Mouse (Mus musculus): ENCODE measurements at regions not wholly inside any gene's neighbourhood (a gene's known extent, or its start where the extent isn't known, plus 50 kb on each side); places are given as distances from the start of the nearest gene placed in this dataset.
A peak's percentile ranks its signal among the peaks of the same experiment; 100 is the strongest.
"Not testable (repeated sequence)": the region's sequence is repeated elsewhere in the genome, so short reads cannot be mapped to it uniquely, and the experiment has no call there.

GRCm38 (mm10) chr15:59733031-59733810 lies 283.2 kb downstream of the 4933412E24Rik start:
- DNase-seq, result peak; percentile 26

GRCm38 (mm10) chr15:59731129-59731528 lies 285.3 kb downstream of the 4933412E24Rik start:
- DNase-seq, result peak; percentile 5

GRCm38 (mm10) chr15:59728817-59729560 lies 287.4 kb downstream of the 4933412E24Rik start:
- DNase-seq, result peak; percentile 21

- DNase-seq, result peak; percentile 87
Measured at GRCm38 (mm10) chr15:59728131-59728601, 288.2 kb downstream of the 4933412E24Rik start.

- no peak for DNase-seq
Measured at GRCm38 (mm10) chr15:59725881-59726280, 290.5 kb downstream of the 4933412E24Rik start.

- peak; percentile 27 for DNase-seq
Measured at GRCm38 (mm10) chr15:59722661-59723413, 293.6 kb downstream of the 4933412E24Rik start.

GRCm38 (mm10) chr15:59721420-59721819 lies 295.0 kb downstream of the 4933412E24Rik start:
- no peak for DNase-seq

- DNase-seq, result no peak
Measured at GRCm38 (mm10) chr15:59721018-59721417, 295.4 kb downstream of the 4933412E24Rik start.

GRCm38 (mm10) chr15:59720149-59720548 lies 296.3 kb downstream of the 4933412E24Rik start:
- no peak for DNase-seq

GRCm38 (mm10) chr15:59719383-59720128 lies 296.9 kb downstream of the 4933412E24Rik start:
- DNase-seq, result not testable (repeated sequence)

GRCm38 (mm10) chr15:59716872-59717271 lies 299.5 kb downstream of the 4933412E24Rik start:
- DNase-seq, result no peak

GRCm38 (mm10) chr15:59715951-59716350 lies 300.5 kb downstream of the 4933412E24Rik start:
- no peak for DNase-seq

GRCm38 (mm10) chr15:59713965-59714739 lies 302.3 kb downstream of the 4933412E24Rik start:
- DNase-seq, result no peak

GRCm38 (mm10) chr15:59712077-59712752 lies 304.2 kb downstream of the 4933412E24Rik start:
- DNase-seq, result peak; percentile 19

GRCm38 (mm10) chr15:59709925-59710324 lies 306.5 kb downstream of the 4933412E24Rik start:
- DNase-seq, result no peak

- peak; percentile 59 for DNase-seq
Measured at GRCm38 (mm10) chr15:59708402-59708801, 308.0 kb downstream of the 4933412E24Rik start.

- peak; percentile 46 for DNase-seq
Measured at GRCm38 (mm10) chr15:59707081-59707480, 309.3 kb downstream of the 4933412E24Rik start.

All from adrenal gland, postnatal 14 days (tissue).